Mouse (Mus musculus) kidney, adult 2 months (tissue): Measurements from ENCODE around the gene Gpx4.

Experiments
- CTCF ChIP-seq: fragments of 200-500 bp; conservative IDR thresholded peaks from 2 replicates; pipeline ENCODE4 v1.5.1; 2011; ENCODE audit warnings: low read depth, mild to moderate bottlenecking, control low read depth, low read length, moderate library complexity, mixed read lengths; ENCODE audit not compliant: insufficient read depth, insufficient read length
- POLR2A ChIP-seq: fragments of 200-500 bp; IDR thresholded peaks from one replicate; pipeline ENCODE4 v1.6.1; 2011; ENCODE audit warnings: low read depth, low read length, control low read depth

DNA sequence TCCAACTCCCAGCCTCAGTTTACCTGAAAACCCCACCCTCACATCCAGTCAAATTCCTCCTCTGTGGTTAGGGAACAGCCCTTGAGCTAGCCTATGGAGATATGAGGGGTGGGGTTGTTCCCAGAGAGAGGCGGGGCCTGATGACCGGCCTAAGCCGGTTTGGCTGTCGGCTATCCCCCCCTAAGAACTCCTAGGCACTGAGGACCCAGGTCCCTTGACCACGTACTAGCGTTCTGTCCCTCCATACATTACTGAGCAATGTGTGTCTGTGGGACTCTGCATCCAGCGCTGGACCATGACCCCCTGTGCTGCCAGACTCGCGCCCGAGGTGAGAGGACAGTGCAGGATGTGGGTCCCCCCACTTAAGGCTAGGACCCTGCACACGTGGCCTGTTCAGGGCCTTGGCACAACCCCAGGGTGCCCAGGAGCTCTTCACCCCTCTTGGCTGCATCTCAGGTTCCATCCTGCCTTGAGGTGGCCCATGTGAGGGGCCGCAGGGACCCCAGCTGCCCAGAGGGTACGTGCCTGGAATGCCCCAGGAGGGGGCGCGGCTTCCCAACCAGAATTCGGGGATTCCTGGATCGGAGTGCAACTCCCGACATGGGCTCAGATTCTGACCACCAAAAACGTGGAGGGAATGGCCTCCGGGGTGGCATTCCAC is 27.4 kb upstream of the Gpx4 start:
- no peak for TF ChIP-seq POLR2A
- no peak for TF ChIP-seq CTCF
